Mouse (Mus musculus) testis, adult 2 months (tissue): ENCODE data around the gene Alk.

Experiments used
- CTCF ChIP-seq: fragments of 200-500 bp; IDR thresholded peaks from 2 replicates; pipeline ENCODE4 v1.5.1; 2012; ENCODE audit warnings: low read depth, mild to moderate bottlenecking, inconsistent platforms, low read length, moderate library complexity; ENCODE audit not compliant: control insufficient read depth, insufficient read depth, insufficient replicate concordance
- POLR2A ChIP-seq: fragments of 200-500 bp; IDR thresholded peaks from 2 replicates; pipeline ENCODE4 v1.6.1; 2012; ENCODE audit warnings: low read depth, mild to moderate bottlenecking, inconsistent platforms, low read length, moderate library complexity; ENCODE audit not compliant: control insufficient read depth

- TF ChIP-seq CTCF (no peak), POLR2A (no peak)
Observed at GRCm38 (mm10) chr17:72144461-72144860, 460.0 kb downstream of the Alk start.
